Mouse (Mus musculus) ES-E14 (cell line): ENCODE data around the gene Ubap1.

ENCODE experiments used
- CHD2 ChIP-seq: IDR thresholded peaks from 2 replicates; pipeline ENCODE4 v1.6.1; 2014; ENCODE audit warnings: mild to moderate bottlenecking, low read depth, low read length, inconsistent platforms
- HCFC1 ChIP-seq: IDR thresholded peaks from 2 replicates; pipeline ENCODE4 v1.6.1; 2012; ENCODE audit warnings: low read length, inconsistent platforms, borderline replicate concordance; ENCODE audit not compliant: insufficient read depth
- MAFK ChIP-seq: IDR thresholded peaks from 2 replicates; pipeline ENCODE4 v1.6.1; 2014; ENCODE audit warnings: mild to moderate bottlenecking, low read depth, low read length, inconsistent platforms; ENCODE audit not compliant: insufficient read depth
- ZC3H11A ChIP-seq: IDR thresholded peaks from 2 replicates; pipeline ENCODE4 v1.6.1; 2012; ENCODE audit warnings: low read depth, mild to moderate bottlenecking, inconsistent platforms, low read length, borderline replicate concordance
- ZNF384 ChIP-seq: IDR thresholded peaks from 2 replicates; pipeline ENCODE4 v1.6.1; 2012; ENCODE audit warnings: low read depth, low read length, inconsistent platforms

GRCm38 (mm10) chr4:41388616-41389015, 39.8 kb downstream of the Ubap1 start:
- TF ChIP-seq ZNF384 = no peak
- no peak for TF ChIP-seq HCFC1
- TF ChIP-seq CHD2 = no peak
- no peak for TF ChIP-seq ZC3H11A
- no peak for TF ChIP-seq MAFK
